Mouse (Mus musculus) embryo, embryonic 11 days (tissue): ENCODE data around the gene F13a1.

ENCODE experiments used
- DNase-seq: peaks from one replicate; pipeline ENCODE4 v3.0.0-alpha.2; 2015

F13a1 gene

GRCm38 (mm10) chr13:36953676-36954075 lies 96.4 kb downstream of the F13a1 start:
- no peak for DNase-seq

GRCm38 (mm10) chr13:36941891-36942290 lies 108.2 kb downstream of the F13a1 start:
- no peak for DNase-seq

GRCm38 (mm10) chr13:36932066-36932465 lies 118.0 kb downstream of the F13a1 start:
- DNase-seq, result no peak

- no peak for DNase-seq
Measured at GRCm38 (mm10) chr13:36919737-36920136, 130.3 kb downstream of the F13a1 start.

- DNase-seq, result no peak
Measured at GRCm38 (mm10) chr13:36903885-36904284, 146.2 kb downstream of the F13a1 start.

GRCm38 (mm10) chr13:36903447-36903846 lies 146.6 kb downstream of the F13a1 start:
- no peak for DNase-seq

GRCm38 (mm10) chr13:36901603-36902002 lies 148.4 kb downstream of the F13a1 start:
- no peak for DNase-seq

- DNase-seq, result no peak
Measured at GRCm38 (mm10) chr13:36901016-36901415, 149.0 kb downstream of the F13a1 start.

- no peak for DNase-seq
Measured at GRCm38 (mm10) chr13:36896061-36896460, 154.0 kb downstream of the F13a1 start.

- no peak for DNase-seq
Measured at GRCm38 (mm10) chr13:36893762-36894161, 156.3 kb downstream of the F13a1 start.

GRCm38 (mm10) chr13:36892216-36892615 lies 157.8 kb downstream of the F13a1 start:
- no peak for DNase-seq

GRCm38 (mm10) chr13:36885973-36886372 lies 164.1 kb downstream of the F13a1 start:
- DNase-seq, result no peak

- DNase-seq, result no peak
Measured at GRCm38 (mm10) chr13:36839111-36839510, 210.9 kb downstream of the F13a1 start.
